Mouse (Mus musculus) heart, postnatal 0 days (tissue): ENCODE results near the gene B4galnt1.

Experiments used
- CTCF ChIP-seq: IDR thresholded peaks from 2 replicates; pipeline ENCODE4 v1.5.1; 2016; ENCODE audit warnings: antibody characterized with exemption, control low read depth, low read depth
- EP300 ChIP-seq: IDR thresholded peaks from 2 replicates; pipeline ENCODE4 v1.6.1; 2016; ENCODE audit warnings: antibody characterized with exemption, low read depth

DNA sequence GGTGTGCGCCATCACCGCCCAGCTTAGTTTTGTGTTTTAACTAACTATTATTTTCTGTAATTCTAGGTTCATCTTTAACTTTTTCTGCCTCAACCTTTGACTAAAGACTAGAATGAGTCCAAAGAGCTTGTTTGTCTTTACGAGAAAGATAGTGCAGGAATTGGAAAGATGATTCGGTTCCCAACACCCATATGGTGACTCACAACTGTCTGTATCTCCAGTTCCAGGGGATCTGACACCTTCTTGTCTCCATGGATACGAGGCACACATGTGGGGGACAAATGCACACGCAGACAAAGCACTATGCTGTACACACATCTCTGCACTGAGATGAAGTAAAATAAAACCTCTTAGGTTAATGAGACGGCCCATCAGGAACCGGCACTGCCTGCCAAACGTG is 4.9 kb upstream of the B4galnt1 start:
- TF ChIP-seq EP300 (no peak), CTCF (no peak)
